ENCODE assay signal across 25 mouse cellular contexts in the genomic region with DNA sequence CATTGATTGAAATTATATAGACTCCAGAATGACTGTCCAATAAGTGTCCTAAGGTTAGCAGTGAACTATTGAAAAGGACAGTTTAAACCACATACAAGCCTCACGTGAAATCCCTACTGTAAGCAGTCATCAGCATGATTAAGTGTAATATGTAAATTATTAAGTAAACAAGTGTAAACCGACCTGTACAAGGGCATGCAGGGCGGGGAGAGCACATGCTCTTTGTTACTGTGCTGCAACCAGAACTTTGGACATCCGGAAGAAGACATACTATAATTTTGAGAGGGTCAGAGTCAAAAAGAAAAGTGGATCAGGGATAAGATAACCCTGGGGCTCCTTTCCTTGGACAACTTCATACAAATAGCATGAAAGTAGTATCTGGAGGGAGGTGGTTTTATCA.
DNase-seq lines count a peak whose midpoint lies in the region; ATAC-seq and TF ChIP-seq lines count a peak whose summit lies in the region.
"Had no signal": no experiment of that assay in that cellular context is flagged by ENCODE, and none has a peak within 500 bp of the region (broad histone marks: within the 10 kb centered on the region; RNA-seq: fewer than 3 reads in every experiment).

No protein-coding gene starts in this region.

- H3K4me1 ChIP-seq in kidney, adult 2 months (ENCODE audit: control insufficient read depth, insufficient read depth, low read length) = no peaks in the 10 kb centered on the region
- H3K4me1 ChIP-seq in kidney, postnatal 0 days (replicated peaks; ENCODE audit: insufficient read depth, low read length) = no peaks in the 10 kb centered on the region
- H3K4me1 ChIP-seq in intestine, embryonic 15.5 days (replicated peaks) = no peaks in the 10 kb centered on the region
- H3K4me1 ChIP-seq in intestine, postnatal 0 days (replicated peaks; ENCODE audit: control insufficient read depth, insufficient read depth, low read length) = no peaks in the 10 kb centered on the region; the same call in 1 of the 2 replicates
- H3K4me1 ChIP-seq in forebrain, embryonic 11.5 days (replicated peaks; ENCODE audit: control insufficient read depth, insufficient read depth, low read length) = no peaks in the 10 kb centered on the region
- H3K4me1 ChIP-seq: hindbrain, embryonic 10.5 days; hindbrain, embryonic 13.5 days had no signal

- H3K27ac ChIP-seq in kidney, adult 2 months (ENCODE audit: insufficient read depth, low read depth, low read length) = no peak overlapping the region
- no peak overlapping the region; the same call in 1 of the 2 replicates for H3K27ac ChIP-seq in kidney, postnatal 0 days
- H3K27ac ChIP-seq in intestine, embryonic 15.5 days = no peak overlapping the region
- H3K27ac ChIP-seq in intestine, postnatal 0 days (ENCODE audit: low read depth, low read length) = no peak overlapping the region
- H3K27ac ChIP-seq in forebrain, embryonic 11.5 days (ENCODE audit: low read depth, low read length) = no peak overlapping the region
- H3K27ac ChIP-seq: forebrain, embryonic 10.5 days; gastrocnemius, adult 2 months; hindbrain, embryonic 10.5 days; hindbrain, embryonic 13.5 days had no signal

- H3K36me3 ChIP-seq in kidney, adult 2 months (ENCODE audit: control insufficient read depth, insufficient read depth, low read length) = no peaks in the 10 kb centered on the region
- no peaks in the 10 kb centered on the region for H3K36me3 ChIP-seq in kidney, postnatal 0 days (ENCODE audit: insufficient read depth, low read length)
- no peaks in the 10 kb centered on the region for H3K36me3 ChIP-seq in intestine, embryonic 15.5 days
- no peaks in the 10 kb centered on the region for H3K36me3 ChIP-seq in intestine, postnatal 0 days (ENCODE audit: control insufficient read depth, insufficient read depth)
- H3K36me3 ChIP-seq in forebrain, embryonic 11.5 days (ENCODE audit: control insufficient read depth, insufficient read depth, low read length) = no peaks in the 10 kb centered on the region
- H3K36me3 ChIP-seq: forebrain, embryonic 10.5 days; G1E; hindbrain, embryonic 10.5 days; hindbrain, embryonic 13.5 days had no signal

- no peak overlapping the region for H3K4me3 ChIP-seq in kidney, adult 2 months (ENCODE audit: insufficient read depth, low read depth, low read length)
- H3K4me3 ChIP-seq in kidney, postnatal 0 days (replicated peaks; ENCODE audit: low read depth, low read length) = no peak overlapping the region
- H3K4me3 ChIP-seq in intestine, embryonic 15.5 days (replicated peaks) = no peak overlapping the region
- H3K4me3 ChIP-seq in intestine, postnatal 0 days (ENCODE audit: low read depth, low read length) = no peak overlapping the region
- no peak overlapping the region for H3K4me3 ChIP-seq in forebrain, embryonic 11.5 days (ENCODE audit: low read depth, low read length)
- H3K4me3 ChIP-seq: forebrain, embryonic 10.5 days; gastrocnemius, adult 2 months; hindbrain, embryonic 10.5 days; hindbrain, embryonic 13.5 days had no signal

- 46% methylated on average over 4 of the region's 4 CpGs for WGBS in kidney, adult 2 months
- 69% methylated on average over 4 of the region's 4 CpGs for WGBS in kidney, postnatal 0 days
- WGBS in intestine, embryonic 15.5 days = 49% methylated on average over 4 of the region's 4 CpGs
- WGBS in intestine, postnatal 0 days = 37% methylated on average over 4 of the region's 4 CpGs
- WGBS in forebrain, embryonic 11.5 days = 84% methylated on average over 4 of the region's 4 CpGs

- TF ChIP-seq POLR2A in kidney, adult 2 months (IDR thresholded peaks at IDR 0.05; ENCODE audit: low read depth, low read length) = no peak

- no peak overlapping the region for H3K4me2 ChIP-seq in kidney, postnatal 0 days (ENCODE audit: low read length)
- H3K4me2 ChIP-seq in intestine, embryonic 15.5 days (replicated peaks) = no peak overlapping the region
- no peak overlapping the region for H3K4me2 ChIP-seq in intestine, postnatal 0 days (replicated peaks; ENCODE audit: low read depth)
- H3K4me2 ChIP-seq in forebrain, embryonic 11.5 days (ENCODE audit: low read depth, low read length, severe bottlenecking) = no peak overlapping the region
- H3K4me2 ChIP-seq: heart, embryonic 11.5 days; hindbrain, embryonic 13.5 days had no signal

- no peak for TF ChIP-seq CTCF in kidney, adult 2 months (conservative IDR thresholded peaks at IDR 0.05; ENCODE audit: insufficient read depth, insufficient read length, low read depth, low read length)
- TF ChIP-seq CTCF in kidney, postnatal 0 days (IDR thresholded peaks at IDR 0.05; ENCODE audit: low read depth) = no peak
- no peak for TF ChIP-seq CTCF in intestine, postnatal 0 days (IDR thresholded peaks at IDR 0.05; ENCODE audit: low read depth)

- no peaks in the 10 kb centered on the region for H3K27me3 ChIP-seq in kidney, adult 2 months (replicated peaks; ENCODE audit: control insufficient read depth, insufficient read depth, low read length)
- H3K27me3 ChIP-seq in kidney, postnatal 0 days (ENCODE audit: insufficient read depth, low read length) = no peaks in the 10 kb centered on the region
- no peaks in the 10 kb centered on the region for H3K27me3 ChIP-seq in intestine, embryonic 15.5 days (replicated peaks)
- no peaks in the 10 kb centered on the region for H3K27me3 ChIP-seq in intestine, postnatal 0 days (replicated peaks; ENCODE audit: control insufficient read depth, insufficient read depth, low read length)
- no peaks in the 10 kb centered on the region for H3K27me3 ChIP-seq in forebrain, embryonic 11.5 days (ENCODE audit: control insufficient read depth, insufficient read depth, low read length)
- H3K27me3 ChIP-seq: CH12.LX; hindbrain, embryonic 13.5 days; Patski had no signal

- peak; percentile 57; the same call in 1 of the 2 replicates for ATAC-seq in kidney, postnatal 0 days (replicated peaks; ENCODE audit: low FRiP score, low read depth)
- ATAC-seq in intestine, embryonic 15.5 days = peak; percentile 56
- ATAC-seq in intestine, postnatal 0 days = peak; percentile 69
- ATAC-seq in forebrain, embryonic 11.5 days (replicated peaks; ENCODE audit: low FRiP score) = no peak
- ATAC-seq: forebrain, embryonic 14.5 days; forebrain, postnatal 0 days; Patski had no signal

- peak; percentile 51 for DNase-seq in kidney, adult 2 months
- no peak for DNase-seq in kidney, postnatal 14 days
- DNase-seq in kidney, postnatal 0 days (ENCODE audit: low spot score) = no peak
- DNase-seq in kidney, postnatal 10 days = no peak
- no peak for DNase-seq in forebrain, embryonic 11.5 days (ENCODE audit: low spot score)
- DNase-seq: adrenal gland, postnatal 10 days; adrenal gland, postnatal 36 days; B cell, adult 2 months; cerebellum, adult 18-20 months; cerebellum, adult 9-10 months; cerebellum, postnatal 14 days; forebrain, postnatal 0 days; gastrocnemius, adult 2 months; gastrocnemius, postnatal 14 days; heart, adult 11 months had no signal

- H3K9me3 ChIP-seq in kidney, postnatal 0 days (replicated peaks; ENCODE audit: low read length) = no peaks in the 10 kb centered on the region
- no peaks in the 10 kb centered on the region for H3K9me3 ChIP-seq in intestine, embryonic 15.5 days
- H3K9me3 ChIP-seq in intestine, postnatal 0 days (ENCODE audit: control insufficient read depth) = no peaks in the 10 kb centered on the region
- H3K9me3 ChIP-seq in forebrain, embryonic 11.5 days (ENCODE audit: control insufficient read depth, low read length) = no peaks in the 10 kb centered on the region
- H3K9me3 ChIP-seq: forebrain, embryonic 10.5 days; G1E; hindbrain, embryonic 10.5 days; hindbrain, embryonic 13.5 days had no signal

- H3K9ac ChIP-seq in kidney, postnatal 0 days (ENCODE audit: low read depth, low read length) = no peak overlapping the region
- no peak overlapping the region for H3K9ac ChIP-seq in intestine, embryonic 15.5 days
- no peak overlapping the region for H3K9ac ChIP-seq in intestine, postnatal 0 days (ENCODE audit: low read depth, low read length)
- H3K9ac ChIP-seq in forebrain, embryonic 11.5 days (ENCODE audit: low read length) = no peak overlapping the region
- H3K9ac ChIP-seq: forebrain, postnatal 0 days; hindbrain, embryonic 13.5 days had no signal
